Mouse (Mus musculus): ENCODE results near the gene Defb43. TPM values are rescaled to one million over a fixed set of nuclear protein-coding genes. Genes with fewer than 3 reads are reported as not detected.
A peak's percentile ranks its signal among the peaks of the same experiment; 100 is the strongest.

The Defb43 gene
- polyA plus RNA-seq, 1 experiment from 2014 or later: not detected

GRCm38 (mm10) chr14:63049910-63050370 is 38.4 kb downstream of the Defb43 start, which contains the start of gene Defb30:
Gene Defb30, minus strand, starts transcription at chr14:63049960.
- H3K4me1 ChIP-seq (ENCODE audit: control insufficient read depth, insufficient read depth, low read length): no peaks in the 10 kb centered on the region
- no peak for ATAC-seq (ENCODE audit: low read depth)
- no peak within 1 kb of the TSS for H3K4me3 ChIP-seq (ENCODE audit: low read depth, low read length)
- no peak within 1 kb of the TSS for H3K4me2 ChIP-seq (ENCODE audit: low read depth, low read length)
- DNase-seq (ENCODE audit: low spot score): no peak
- H3K9ac ChIP-seq (ENCODE audit: low read depth, low read length): no peak within 1 kb of the TSS
- H3K36me3 ChIP-seq (ENCODE audit: control insufficient read depth, insufficient read depth, low read length): no peaks in the 10 kb centered on the region
- 70% methylated on average over 7 of the region's 14 CpGs for WGBS
- H3K27ac ChIP-seq (replicated peaks; ENCODE audit: low read depth, low read length): no peak within 1 kb of the TSS
- H3K27me3 ChIP-seq (replicated peaks; ENCODE audit: control insufficient read depth, insufficient read depth, low read length): no peaks in the 10 kb centered on the region
- no peaks in the 10 kb centered on the region for H3K9me3 ChIP-seq (ENCODE audit: control insufficient read depth, low read length)

GRCm38 (mm10) chr14:63050769-63051168 is 39.2 kb downstream of the Defb43 start:
- Histone ChIP-seq H3K4me2 (ENCODE audit: low read depth, low read length) (no peak overlapping the region), H3K27ac (replicated peaks; ENCODE audit: low read depth, low read length) (no peak overlapping the region), H3K9ac (ENCODE audit: low read depth, low read length) (no peak overlapping the region), H3K36me3 (ENCODE audit: control insufficient read depth, insufficient read depth, low read length) (no peaks in the 10 kb centered on the region), H3K27me3 (replicated peaks; ENCODE audit: control insufficient read depth, insufficient read depth, low read length) (no peaks in the 10 kb centered on the region), H3K9me3 (ENCODE audit: control insufficient read depth, low read length) (no peaks in the 10 kb centered on the region), H3K4me1 (ENCODE audit: control insufficient read depth, insufficient read depth, low read length) (no peaks in the 10 kb centered on the region), H3K4me3 (ENCODE audit: low read depth, low read length) (no peak overlapping the region)
- DNase-seq (ENCODE audit: low spot score) (peak; percentile 19), ATAC-seq (ENCODE audit: low read depth) (no peak)
- WGBS: 24% methylated on average over 5 of the region's 5 CpGs

GRCm38 (mm10) chr14:63054729-63055128 is 43.2 kb downstream of the Defb43 start:
- Histone ChIP-seq H3K4me2 (ENCODE audit: low read depth, low read length) (no peak overlapping the region), H3K4me1 (ENCODE audit: control insufficient read depth, insufficient read depth, low read length) (no peaks in the 10 kb centered on the region), H3K27me3 (replicated peaks; ENCODE audit: control insufficient read depth, insufficient read depth, low read length) (no peaks in the 10 kb centered on the region), H3K36me3 (ENCODE audit: control insufficient read depth, insufficient read depth, low read length) (no peaks in the 10 kb centered on the region), H3K9ac (ENCODE audit: low read depth, low read length) (no peak overlapping the region), H3K27ac (replicated peaks; ENCODE audit: low read depth, low read length) (no peak overlapping the region), H3K4me3 (ENCODE audit: low read depth, low read length) (no peak overlapping the region), H3K9me3 (ENCODE audit: control insufficient read depth, low read length) (no peaks in the 10 kb centered on the region)
- peak; percentile 70 for DNase-seq (ENCODE audit: low spot score)
- WGBS: 21% methylated on average over 5 of the region's 6 CpGs
- ATAC-seq (ENCODE audit: low read depth): peak; percentile 89

DNA sequence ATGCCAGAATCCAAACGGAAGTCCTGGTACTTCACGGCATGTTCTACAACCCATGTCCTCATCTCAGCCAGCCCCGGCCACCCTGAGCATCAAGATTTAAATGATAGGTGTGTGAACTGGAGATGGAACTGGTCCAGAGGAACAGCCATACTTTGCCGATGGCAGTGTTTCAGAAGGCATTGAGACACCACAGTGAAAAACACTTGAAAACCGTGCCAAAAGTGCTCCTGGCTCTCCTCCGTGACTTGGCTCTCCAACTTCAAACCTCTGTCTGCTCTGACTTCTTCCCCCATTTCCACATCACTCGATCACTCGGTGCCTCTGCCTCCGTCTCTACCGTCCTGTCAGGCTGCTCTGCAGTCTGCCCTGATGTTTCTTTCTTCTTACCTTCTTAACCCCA is 48.8 kb downstream of the Defb43 start:
- Histone ChIP-seq H3K27ac (replicated peaks; ENCODE audit: low read depth, low read length) (no peak overlapping the region), H3K36me3 (ENCODE audit: control insufficient read depth, insufficient read depth, low read length) (no peaks in the 10 kb centered on the region), H3K4me3 (ENCODE audit: low read depth, low read length) (no peak overlapping the region), H3K9me3 (ENCODE audit: control insufficient read depth, low read length) (0 out of 2 replicates have a peak, but pooled peaks cover 3% of the 10 kb centered on the region), H3K27me3 (replicated peaks; ENCODE audit: control insufficient read depth, insufficient read depth, low read length) (no peaks in the 10 kb centered on the region), H3K4me2 (ENCODE audit: low read depth, low read length) (no peak overlapping the region), H3K4me1 (ENCODE audit: control insufficient read depth, insufficient read depth, low read length) (no peaks in the 10 kb centered on the region), H3K9ac (ENCODE audit: low read depth, low read length) (no peak overlapping the region)
- no peak for ATAC-seq (ENCODE audit: low read depth)
- 77% methylated on average over 10 of the region's 10 CpGs for WGBS
- no peak for DNase-seq (ENCODE audit: low spot score)

- Histone ChIP-seq H3K36me3 (ENCODE audit: control insufficient read depth, insufficient read depth, low read length) (no peaks in the 10 kb centered on the region), H3K9ac (ENCODE audit: low read depth, low read length) (no peak overlapping the region), H3K27me3 (replicated peaks; ENCODE audit: control insufficient read depth, insufficient read depth, low read length) (no peaks in the 10 kb centered on the region), H3K4me3 (ENCODE audit: low read depth, low read length) (no peak overlapping the region), H3K4me2 (ENCODE audit: low read depth, low read length) (no peak overlapping the region), H3K27ac (replicated peaks; ENCODE audit: low read depth, low read length) (no peak overlapping the region), H3K9me3 (ENCODE audit: control insufficient read depth, low read length) (0 out of 2 replicates have a peak, but pooled peaks cover 3% of the 10 kb centered on the region), H3K4me1 (ENCODE audit: control insufficient read depth, insufficient read depth, low read length) (0 out of 2 replicates have a peak, but pooled peaks cover 3% of the 10 kb centered on the region)
- DNase-seq (ENCODE audit: low spot score) (no peak), ATAC-seq (ENCODE audit: low read depth) (no peak)
- 88% methylated on average over 2 of the region's 2 CpGs for WGBS
Observed at GRCm38 (mm10) chr14:63062184-63062583, 50.6 kb downstream of the Defb43 start.

GRCm38 (mm10) chr14:63065391-63065790 is 53.8 kb downstream of the Defb43 start:
- no peak overlapping the region for H3K9ac ChIP-seq (ENCODE audit: low read depth, low read length)
- 0 out of 2 replicates have a peak, but pooled peaks cover 3% of the 10 kb centered on the region for H3K4me1 ChIP-seq (ENCODE audit: control insufficient read depth, insufficient read depth, low read length)
- no peak overlapping the region for H3K27ac ChIP-seq (replicated peaks; ENCODE audit: low read depth, low read length)
- 70% methylated on average over 5 of the region's 5 CpGs for WGBS
- no peak for DNase-seq (ENCODE audit: low spot score)
- H3K4me3 ChIP-seq (ENCODE audit: low read depth, low read length): no peak overlapping the region
- no peaks in the 10 kb centered on the region for H3K36me3 ChIP-seq (ENCODE audit: control insufficient read depth, insufficient read depth, low read length)
- no peak for ATAC-seq (ENCODE audit: low read depth)
- peaks cover 6% of the 10 kb centered on the region; the same call in 1 of the 2 replicates for H3K27me3 ChIP-seq (replicated peaks; ENCODE audit: control insufficient read depth, insufficient read depth, low read length)
- H3K9me3 ChIP-seq (ENCODE audit: control insufficient read depth, low read length): 0 out of 2 replicates have a peak, but pooled peaks cover 3% of the 10 kb centered on the region
- H3K4me2 ChIP-seq (ENCODE audit: low read depth, low read length): no peak overlapping the region

- ATAC-seq (ENCODE audit: low read depth): no peak
- Histone ChIP-seq H3K9me3 (ENCODE audit: control insufficient read depth, low read length) (0 out of 2 replicates have a peak, but pooled peaks cover 3% of the 10 kb centered on the region), H3K36me3 (ENCODE audit: control insufficient read depth, insufficient read depth, low read length) (no peaks in the 10 kb centered on the region), H3K4me3 (ENCODE audit: low read depth, low read length) (no peak overlapping the region), H3K9ac (ENCODE audit: low read depth, low read length) (no peak overlapping the region), H3K27me3 (replicated peaks; ENCODE audit: control insufficient read depth, insufficient read depth, low read length) (peaks cover 6% of the 10 kb centered on the region; the same call in 1 of the 2 replicates), H3K4me2 (ENCODE audit: low read depth, low read length) (peak overlapping the region; percentile 36), H3K27ac (replicated peaks; ENCODE audit: low read depth, low read length) (no peak overlapping the region), H3K4me1 (ENCODE audit: control insufficient read depth, insufficient read depth, low read length) (0 out of 2 replicates have a peak, but pooled peaks cover 3% of the 10 kb centered on the region)
- DNase-seq (ENCODE audit: low spot score): peak; percentile 65
- WGBS: 31% methylated on average over 16 of the region's 16 CpGs
Observed at GRCm38 (mm10) chr14:63066630-63067310, 55.2 kb downstream of the Defb43 start.
